Mouse (Mus musculus) yolk sac, embryonic 10.5 days (tissue): Measurements from ENCODE around the gene Foxm1.
"Not testable (repeated sequence)": the region's sequence is repeated elsewhere in the genome, so short reads cannot be mapped to it uniquely, and the experiment has no call there.

ENCODE experiments used
- DNase-seq: peaks from one replicate; pipeline ENCODE4 v3.0.0-alpha.2; 2017; ENCODE audit warnings: low spot score

The Foxm1 gene

GRCm38 (mm10) chr6:128376371-128377085, 13.8 kb downstream of the Foxm1 start:
- no peak for DNase-seq

GRCm38 (mm10) chr6:128379636-128380035, 16.9 kb downstream of the Foxm1 start:
- no peak for DNase-seq

- not testable (repeated sequence) for DNase-seq
Observed at GRCm38 (mm10) chr6:128380594-128381167, 17.9 kb downstream of the Foxm1 start.

DNA sequence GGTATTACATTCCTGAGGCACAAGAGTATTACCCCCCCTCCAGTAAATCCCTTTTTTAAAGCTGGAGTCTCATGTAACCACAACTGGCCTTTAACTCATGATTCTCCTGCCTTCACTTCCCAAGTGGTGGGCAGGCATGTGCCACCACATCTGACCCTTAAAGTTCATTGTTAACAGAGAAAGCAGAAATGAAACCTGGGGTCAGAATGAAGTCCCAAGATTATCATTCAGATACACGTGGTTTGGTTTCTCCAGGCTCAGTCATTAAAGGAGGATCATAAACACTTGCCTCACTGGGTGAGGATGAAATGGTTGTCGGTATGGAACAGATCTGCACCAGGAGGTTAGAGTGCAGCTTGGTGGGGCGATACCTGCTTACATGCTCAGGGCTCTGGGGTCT, 18.5 kb downstream of the Foxm1 start:
- DNase-seq = no peak

- no peak for DNase-seq
Observed at GRCm38 (mm10) chr6:128383752-128384151, 21.0 kb downstream of the Foxm1 start.

DNA sequence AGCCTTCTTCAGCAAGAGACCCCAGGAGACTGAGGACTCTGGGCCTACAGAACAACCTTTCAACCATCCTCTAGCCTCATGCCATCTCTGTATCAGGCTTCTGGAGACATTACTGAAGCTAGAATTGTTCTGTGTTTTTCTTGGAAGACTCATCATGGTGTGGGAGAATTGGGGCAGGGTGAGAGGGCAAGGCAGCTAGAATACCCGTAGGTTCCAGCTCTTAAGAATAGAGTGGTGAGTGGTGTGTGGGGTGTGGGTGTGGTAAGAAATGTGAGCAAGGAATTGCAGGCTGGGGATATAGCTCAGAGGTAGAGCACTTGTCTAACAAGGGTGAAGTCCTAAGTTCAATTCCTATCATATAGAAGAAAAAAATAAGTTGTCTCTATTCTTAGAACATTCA, 22.3 kb downstream of the Foxm1 start:
- no peak for DNase-seq

GRCm38 (mm10) chr6:128389185-128389584, 26.4 kb downstream of the Foxm1 start:
- DNase-seq = no peak

- no peak for DNase-seq
Observed at GRCm38 (mm10) chr6:128390683-128391082, 27.9 kb downstream of the Foxm1 start.

GRCm38 (mm10) chr6:128397574-128398261, 35.0 kb downstream of the Foxm1 start:
- DNase-seq = peak; percentile 86

DNA sequence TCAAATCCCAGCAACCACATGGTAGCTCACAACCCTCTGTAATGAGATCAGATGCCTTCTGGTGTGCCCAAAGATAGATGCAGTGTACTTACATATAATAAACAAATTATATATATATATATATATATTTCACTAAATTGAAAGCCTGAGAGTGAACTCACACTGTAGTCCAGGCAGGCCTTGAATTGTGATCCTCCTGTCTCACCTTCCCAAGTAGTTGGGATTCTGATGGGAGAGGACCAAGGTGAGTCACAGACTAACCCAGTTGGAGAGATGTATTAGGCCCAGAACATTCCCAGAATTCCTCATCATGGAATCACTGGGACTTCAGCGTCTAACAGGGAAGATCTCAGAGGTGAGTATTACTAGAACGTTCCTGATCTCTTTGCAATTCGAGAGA, 36.2 kb downstream of the Foxm1 start, which contains the start of gene Nrip2:
Gene Nrip2 (plus strand): TSS at position 301 of the 400 bp plus-strand sequence.
- no peak for DNase-seq

DNA sequence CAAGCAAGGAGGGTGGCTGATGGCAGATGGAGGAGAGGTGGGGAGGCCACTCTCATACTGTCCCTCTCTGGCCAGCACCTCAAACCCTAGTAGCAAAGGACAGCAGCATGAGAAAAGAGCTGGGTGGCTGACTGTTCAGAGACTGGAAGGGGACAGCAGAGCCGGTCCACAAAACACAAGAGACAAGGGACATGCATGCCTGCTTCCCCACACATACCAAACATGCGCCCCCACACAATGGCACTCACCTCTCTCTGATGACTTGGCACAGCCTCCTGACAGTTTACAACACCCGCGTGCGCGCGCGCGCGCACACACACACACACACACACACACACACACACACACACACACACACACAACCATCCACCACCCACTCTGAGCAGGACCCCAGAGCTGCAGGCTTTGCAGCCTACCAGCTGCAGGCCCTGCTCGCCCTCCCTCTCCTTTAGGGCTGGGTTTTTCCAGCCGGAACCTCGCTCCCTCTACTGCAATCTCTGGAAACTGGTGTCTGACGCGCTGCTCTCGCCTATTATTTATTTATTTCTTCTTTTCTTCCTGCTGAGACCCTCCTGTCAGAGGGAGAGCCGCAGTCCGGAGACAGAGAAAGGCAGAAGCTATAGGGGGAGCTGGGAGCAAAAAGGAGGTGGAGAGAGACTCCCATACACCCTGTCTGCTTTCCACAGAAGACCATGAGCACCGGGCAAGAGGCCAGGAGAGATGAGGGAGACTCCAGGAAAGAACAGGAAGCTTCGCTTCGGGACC, 36.8 kb downstream of the Foxm1 start:
- peak; percentile 29 for DNase-seq

DNA sequence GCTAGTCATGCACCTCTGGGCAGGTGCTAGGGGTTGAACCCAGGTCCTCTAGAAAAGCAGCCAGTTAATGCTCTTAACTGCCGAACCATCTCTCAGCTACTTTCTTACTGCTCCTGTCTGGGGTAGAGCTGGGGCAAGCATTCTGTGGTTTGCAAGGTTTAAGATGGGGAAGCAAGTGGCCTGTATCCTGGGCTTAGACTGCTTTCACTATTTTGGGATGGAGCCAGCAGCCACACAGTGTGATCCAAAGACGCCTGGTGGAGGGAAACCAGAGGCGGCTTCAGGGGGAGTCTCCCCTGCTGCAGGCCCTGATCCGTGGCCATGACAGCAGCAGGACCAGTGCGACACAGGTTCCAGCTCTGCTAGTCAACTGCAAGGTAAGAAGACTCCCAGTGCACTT, 41.9 kb downstream of the Foxm1 start:
- no peak for DNase-seq

GRCm38 (mm10) chr6:128408544-128409125, 45.9 kb downstream of the Foxm1 start:
- no peak for DNase-seq

GRCm38 (mm10) chr6:128410305-128410704, 47.5 kb downstream of the Foxm1 start:
- no peak for DNase-seq

DNA sequence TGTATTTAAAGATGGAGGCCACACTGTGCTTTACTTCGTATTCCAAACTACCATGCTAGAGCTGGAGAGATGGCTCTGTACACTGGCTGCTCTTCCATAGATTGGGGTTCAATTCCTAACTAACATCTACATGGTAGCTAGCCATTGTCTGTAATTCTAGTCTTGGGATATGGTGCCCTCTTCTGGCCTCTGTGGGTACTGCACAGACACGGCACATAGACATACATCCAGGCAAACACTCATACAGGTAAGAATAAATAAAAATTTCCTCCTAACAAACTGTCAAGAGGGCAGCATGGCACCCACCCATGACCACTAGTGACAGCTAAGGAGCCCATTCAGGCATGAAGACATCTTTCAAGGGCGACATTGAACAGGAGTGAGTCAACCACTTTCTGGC, 48.3 kb downstream of the Foxm1 start:
- peak; percentile 60 for DNase-seq

DNA sequence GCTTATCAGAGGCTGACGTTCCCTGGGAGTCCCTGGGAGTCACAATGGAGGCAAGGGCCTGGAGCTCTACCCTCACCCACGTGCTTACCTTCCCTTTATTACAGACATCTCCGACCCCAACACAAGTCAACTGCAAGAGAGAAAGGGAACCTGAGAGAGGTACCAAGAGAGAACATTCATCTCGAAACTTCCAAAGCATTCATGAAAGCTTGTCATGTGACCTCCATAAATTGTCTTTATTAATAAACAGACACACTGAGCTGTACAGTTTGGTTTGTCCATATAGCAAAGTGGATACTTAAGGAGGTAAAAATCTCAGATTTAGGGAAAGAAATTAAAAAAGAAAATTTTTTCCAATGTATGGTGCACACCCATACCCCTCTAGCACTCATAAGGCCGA, 53.4 kb downstream of the Foxm1 start:
- no peak for DNase-seq

GRCm38 (mm10) chr6:128418076-128418475, 55.3 kb downstream of the Foxm1 start:
- no peak for DNase-seq

- no peak for DNase-seq
Observed at GRCm38 (mm10) chr6:128421036-128421435, 58.3 kb downstream of the Foxm1 start.

DNA sequence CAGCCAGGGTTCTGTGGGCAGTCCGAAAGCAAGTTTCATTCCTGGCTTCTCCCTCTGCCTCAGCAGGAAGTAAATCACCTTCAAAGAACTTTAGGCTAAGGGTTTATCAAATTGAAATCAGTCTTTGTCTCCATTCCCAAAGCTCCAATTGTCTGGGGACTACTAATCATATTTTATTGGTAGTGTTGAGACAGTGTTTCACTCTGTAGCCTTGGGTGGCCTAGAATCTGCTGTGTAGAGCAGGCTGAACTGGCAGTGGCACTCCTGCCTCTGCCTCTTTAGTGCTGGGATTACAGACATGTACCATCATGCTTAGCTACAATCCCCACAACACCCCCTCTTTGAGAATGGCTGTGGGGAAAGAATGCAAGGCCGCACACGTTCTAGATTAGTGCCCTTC, 58.7 kb downstream of the Foxm1 start:
- no peak for DNase-seq

- DNase-seq = peak; percentile 27
Observed at GRCm38 (mm10) chr6:128423496-128424268, 60.9 kb downstream of the Foxm1 start.
